Mouse (Mus musculus): ENCODE measurements at regions not wholly inside any gene's neighbourhood (a gene's known extent, or its start where the extent isn't known, plus 50 kb on each side); places are given as distances from the start of the nearest gene placed in this dataset.

- in situ Hi-C loops (cut with MboI, MseI) = no loop called here
These were observed 605.1 kb downstream of the Tmem182 start for GRCm38 (mm10) chr1:41410533-41410932.

- in situ Hi-C loops (cut with MboI, MseI) = no loop called here
These were observed 606.2 kb downstream of the Tmem182 start for GRCm38 (mm10) chr1:41411641-41412040.

- in situ Hi-C loops (cut with MboI, MseI) = no loop called here
These were observed 606.7 kb downstream of the Tmem182 start for GRCm38 (mm10) chr1:41412078-41412477.

- in situ Hi-C loops (cut with MboI, MseI) = no loop called here
These were observed 615.3 kb downstream of the Tmem182 start for GRCm38 (mm10) chr1:41420489-41421327.

- in situ Hi-C loops (cut with MboI, MseI) = no loop called here
These were observed 622.5 kb downstream of the Tmem182 start for GRCm38 (mm10) chr1:41427853-41428252.

- in situ Hi-C loops (cut with MboI, MseI) = no loop called here
These were observed 625.8 kb downstream of the Tmem182 start for GRCm38 (mm10) chr1:41431127-41431690.

- in situ Hi-C loops (cut with MboI, MseI) = no loop called here
These were observed 630.0 kb downstream of the Tmem182 start for GRCm38 (mm10) chr1:41435379-41435778.

- in situ Hi-C loops (cut with MboI, MseI) = no loop called here
These were observed 644.6 kb downstream of the Tmem182 start for GRCm38 (mm10) chr1:41449972-41450371.
